Comparison of ENCODE assay signal across 11 mouse cellular contexts in the genomic region with DNA sequence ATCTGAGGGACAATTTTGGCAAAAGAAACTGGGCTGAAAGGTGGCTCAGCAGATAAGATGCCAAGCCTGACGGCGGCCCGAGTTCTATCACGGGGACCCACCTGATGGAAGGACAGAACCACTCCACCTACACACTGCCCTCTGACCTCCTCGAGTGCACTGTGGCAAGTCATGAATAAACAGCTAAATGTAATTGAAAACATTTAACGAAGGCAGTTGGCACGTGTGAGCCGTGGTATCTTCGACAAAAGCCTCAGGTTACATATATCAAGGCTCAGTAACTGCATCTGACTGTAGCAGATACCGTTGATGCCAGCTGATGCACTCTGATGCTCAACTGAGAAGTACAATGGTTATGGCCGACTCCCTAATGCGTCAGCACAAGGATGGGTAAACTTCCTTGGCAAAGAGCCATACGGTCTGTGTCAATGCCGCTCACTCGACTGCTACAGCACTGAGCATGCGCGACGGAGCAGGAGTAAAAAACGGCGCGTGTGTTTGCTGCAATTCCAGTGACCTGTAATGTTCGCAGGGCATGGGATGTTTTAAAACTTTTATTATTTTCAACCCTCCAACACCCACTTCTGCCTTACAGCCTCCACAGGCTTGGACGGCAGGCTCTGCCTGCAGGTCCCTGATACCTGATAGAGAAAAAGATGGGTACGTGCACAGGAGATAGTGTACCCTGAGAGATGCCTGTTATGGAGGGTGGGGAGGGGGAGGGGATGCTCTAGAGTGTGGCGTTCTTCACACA. TPM values are rescaled to one million over a fixed set of nuclear protein-coding genes. Genes with fewer than 3 reads are reported as not detected.
DNase-seq lines count a peak whose midpoint lies in the region; ATAC-seq and TF ChIP-seq lines count a peak whose summit lies in the region.
"Had no signal": no experiment of that assay in that cellular context is flagged by ENCODE, and none has a peak within 500 bp of the region (broad histone marks: within the 10 kb centered on the region; RNA-seq: fewer than 3 reads in every experiment).

No protein-coding gene starts in this region.

- H3K9me3 ChIP-seq in heart, embryonic 13.5 days: no peaks in the 10 kb centered on the region
- H3K9me3 ChIP-seq in hindbrain, postnatal 0 days (ENCODE audit: low read length): no peaks in the 10 kb centered on the region
- no peaks in the 10 kb centered on the region for H3K9me3 ChIP-seq in liver, embryonic 16.5 days (replicated peaks; ENCODE audit: control insufficient read depth, low read length)
- H3K9me3 ChIP-seq: embryonic facial prominence, embryonic 12.5 days; midbrain, embryonic 12.5 days had no signal

- H3K4me1 ChIP-seq in heart, embryonic 13.5 days: peaks cover 25% of the 10 kb centered on the region
- no peaks in the 10 kb centered on the region for H3K4me1 ChIP-seq in hindbrain, postnatal 0 days (ENCODE audit: insufficient read depth, low read length)
- peaks cover 58% of the 10 kb centered on the region for H3K4me1 ChIP-seq in liver, embryonic 16.5 days (ENCODE audit: control insufficient read depth, low read depth, low read length)
- H3K4me1 ChIP-seq: embryonic facial prominence, embryonic 12.5 days; midbrain, embryonic 12.5 days had no signal

- no peak overlapping the region for H3K4me3 ChIP-seq in heart, embryonic 13.5 days
- H3K4me3 ChIP-seq in hindbrain, postnatal 0 days (ENCODE audit: low read length): no peak overlapping the region
- peak overlapping the region; percentile 43 for H3K4me3 ChIP-seq in liver, embryonic 16.5 days (ENCODE audit: low read depth, low read length)
- H3K4me3 ChIP-seq: embryonic facial prominence, embryonic 12.5 days; midbrain, embryonic 12.5 days had no signal

- POLR2A ChIA-PET in Patski (lab: Charles Lee): interaction anchor here (0.9 kb wide), 1 partner anchor 15 kb away, joined by 5 read pairs; no protein-coding TSS in a partner anchor

- CTCF ChIA-PET in Patski (lab: Charles Lee): no interaction called here

- DNase-seq in heart, adult 11 months: no peak
- DNase-seq in Patski (ENCODE audit: low read depth, low spot score): peak; percentile 25
- DNase-seq in hindbrain, postnatal 0 days (ENCODE audit: low spot score): peak; percentile 79
- no peak for DNase-seq in urinary bladder, postnatal 14 days (ENCODE audit: low spot score)
- no peak for DNase-seq in thymus, postnatal 36 days
- no peak for DNase-seq in left cerebral cortex, adult 18-20 months (ENCODE audit: low spot score in 2 of 2)

- peak overlapping the region; percentile 21; the same call in 1 of the 2 replicates for H3K9ac ChIP-seq in heart, embryonic 13.5 days
- H3K9ac ChIP-seq in hindbrain, postnatal 0 days (replicated peaks; ENCODE audit: low read length): no peak overlapping the region
- H3K9ac ChIP-seq in liver, embryonic 16.5 days (ENCODE audit: low read depth, low read length): peak overlapping the region; percentile 60
- H3K9ac ChIP-seq: embryonic facial prominence, embryonic 12.5 days; midbrain, embryonic 12.5 days had no signal

- no peaks in the 10 kb centered on the region for H3K27me3 ChIP-seq in heart, embryonic 13.5 days (replicated peaks)
- no peaks in the 10 kb centered on the region for H3K27me3 ChIP-seq in Patski
- H3K27me3 ChIP-seq in hindbrain, postnatal 0 days (ENCODE audit: insufficient read depth, low read length): no peaks in the 10 kb centered on the region
- no peaks in the 10 kb centered on the region for H3K27me3 ChIP-seq in liver, embryonic 16.5 days (ENCODE audit: control insufficient read depth, insufficient read depth, low read depth, low read length)
- H3K27me3 ChIP-seq: embryonic facial prominence, embryonic 12.5 days; midbrain, embryonic 12.5 days had no signal

- 75% methylated on average over 25 of the region's 25 CpGs for WGBS in heart, embryonic 13.5 days
- 64% methylated on average over 25 of the region's 25 CpGs for WGBS in hindbrain, postnatal 0 days
- 31% methylated on average over 25 of the region's 25 CpGs for WGBS in liver, embryonic 16.5 days (ENCODE audit: insufficient replicate concordance)

- no peak for ATAC-seq in heart, embryonic 13.5 days (ENCODE audit: extremely low read depth, insufficient number of reproducible peaks, low FRiP score, low TSS enrichment)
- no peak for ATAC-seq in Patski
- ATAC-seq in hindbrain, postnatal 0 days: no peak; the same call in 1 of the 2 replicates
- ATAC-seq in liver, embryonic 16.5 days (ENCODE audit: low read depth): peak; percentile 85

- peak overlapping the region; percentile 12; the same call in 1 of the 2 replicates for H3K4me2 ChIP-seq in heart, embryonic 13.5 days
- peak overlapping the region; percentile 34 for H3K4me2 ChIP-seq in hindbrain, postnatal 0 days (ENCODE audit: low read depth, low read length)
- H3K4me2 ChIP-seq in liver, embryonic 16.5 days (ENCODE audit: low read depth, low read length): peak overlapping the region; percentile 61
- H3K4me2 ChIP-seq: embryonic facial prominence, embryonic 12.5 days; midbrain, embryonic 12.5 days had no signal

- H3K36me3 ChIP-seq in heart, embryonic 13.5 days: peaks cover 13% of the 10 kb centered on the region
- H3K36me3 ChIP-seq in hindbrain, postnatal 0 days (ENCODE audit: insufficient read depth, low read length): peaks cover 3% of the 10 kb centered on the region
- peaks cover 7% of the 10 kb centered on the region for H3K36me3 ChIP-seq in liver, embryonic 16.5 days (ENCODE audit: control insufficient read depth, insufficient read depth)
- H3K36me3 ChIP-seq: midbrain, embryonic 12.5 days had no signal

- TF ChIP-seq CTCF in Patski (IDR thresholded peaks at IDR 0.05): no peak
- no peak for TF ChIP-seq CTCF in hindbrain, postnatal 0 days (IDR thresholded peaks at IDR 0.05; ENCODE audit: low read depth)

- in situ Hi-C loops in Patski (cut with MboI; ENCODE audit: low pct_unique_long_range_greater_than_20kb): no loop called here

- H3K27ac ChIP-seq in heart, embryonic 13.5 days (replicated peaks): no peak overlapping the region
- no peak overlapping the region for H3K27ac ChIP-seq in hindbrain, postnatal 0 days
- H3K27ac ChIP-seq in liver, embryonic 16.5 days (ENCODE audit: low read length): peak overlapping the region; percentile 99
- H3K27ac ChIP-seq: embryonic facial prominence, embryonic 12.5 days; midbrain, embryonic 12.5 days had no signal

RNA-seq across cellular contexts. Expression of a gene that starts 26.2 kb away (rescaled TPM):
- polyA plus RNA-seq in heart, embryonic 13.5 days (2015; fragmentation: Nextera tagmentation; extraction: Ambion mirVana): 11.8 and 12.9 TPM in 2 replicates
- 8.1 TPM for polyA plus RNA-seq in Patski (2021)
- total RNA-seq in hindbrain, postnatal 0 days (2014; rRNA removed): 15.3 and 29.3 TPM in 2 replicates
- 17.7 and 19.6 TPM in 2 replicates for polyA plus RNA-seq in hindbrain, postnatal 0 days (2015; fragmentation: Nextera tagmentation; extraction: Ambion mirVana)
- polyA plus RNA-seq in liver, embryonic 16.5 days (2015; fragmentation: Nextera tagmentation; extraction: Ambion mirVana): 25.1 and 26.1 TPM in 2 replicates
- 10 to 100 TPM; 13.2 to 13.8 TPM for total RNA-seq in left cerebral cortex, adult 18-20 months (2021)

RNA-seq across cellular contexts. Expression of a gene that starts 38.1 kb away (rescaled TPM):
- 0.94 and 1.7 TPM in 2 replicates for polyA plus RNA-seq in heart, embryonic 13.5 days (2015; fragmentation: Nextera tagmentation; extraction: Ambion mirVana)
- polyA plus RNA-seq in Patski (2021): 0.33 TPM
- 43.5 and 44.4 TPM in 2 replicates for total RNA-seq in hindbrain, postnatal 0 days (2014; rRNA removed)
- 36.6 and 36.8 TPM in 2 replicates for polyA plus RNA-seq in hindbrain, postnatal 0 days (2015; fragmentation: Nextera tagmentation; extraction: Ambion mirVana)
- 1.7 and 2.3 TPM in 2 replicates for polyA plus RNA-seq in liver, embryonic 16.5 days (2015; fragmentation: Nextera tagmentation; extraction: Ambion mirVana)
- total RNA-seq in left cerebral cortex, adult 18-20 months (2021): 10 to 100 TPM; 50.5 to 51.0 TPM

RNA-seq across cellular contexts. Expression of a gene that starts 47.6 kb away (rescaled TPM):
- 6.1 and 6.2 TPM in 2 replicates for polyA plus RNA-seq in heart, embryonic 13.5 days (2015; fragmentation: Nextera tagmentation; extraction: Ambion mirVana)
- polyA plus RNA-seq in Patski (2021): 8.1 TPM
- 4.8 TPM in 2 replicates for total RNA-seq in hindbrain, postnatal 0 days (2014; rRNA removed)
- polyA plus RNA-seq in hindbrain, postnatal 0 days (2015; fragmentation: Nextera tagmentation; extraction: Ambion mirVana): 7.1 and 7.2 TPM in 2 replicates
- 3.5 and 4.1 TPM in 2 replicates for polyA plus RNA-seq in liver, embryonic 16.5 days (2015; fragmentation: Nextera tagmentation; extraction: Ambion mirVana)
- 10 to 100 TPM; 34.0 to 34.5 TPM for total RNA-seq in left cerebral cortex, adult 18-20 months (2021)

RNA-seq across cellular contexts. Expression of a gene that starts 47.6 kb away (rescaled TPM):
- polyA plus RNA-seq in heart, embryonic 13.5 days (2015; fragmentation: Nextera tagmentation; extraction: Ambion mirVana): not detected in 2 replicates
- 0.32 TPM for polyA plus RNA-seq in Patski (2021)
- not detected in 2 replicates for total RNA-seq in hindbrain, postnatal 0 days (2014; rRNA removed)
- polyA plus RNA-seq in hindbrain, postnatal 0 days (2015; fragmentation: Nextera tagmentation; extraction: Ambion mirVana): 0.64 and 0.87 TPM in 2 replicates
- not detected in 2 replicates for polyA plus RNA-seq in liver, embryonic 16.5 days (2015; fragmentation: Nextera tagmentation; extraction: Ambion mirVana)
- total RNA-seq in left cerebral cortex, adult 18-20 months (2021): under 1 TPM in 1 of 2 experiments, not detected in 1; 0.40 TPM
- total RNA-seq: hematopoietic stem cell, adult 5-6 weeks had no signal
- polyA plus RNA-seq: embryonic facial prominence, embryonic 12.5 days; midbrain, embryonic 12.5 days had no signal

Comparison
In these comparisons a context has a peak if more than half of its experiments do, and no peak if none do; other contexts are left out.
1. DNase-seq: peak in Patski (single experiment) and hindbrain, postnatal 0 days (single experiment); none in heart, adult 11 months (single experiment), urinary bladder, postnatal 14 days (single experiment), thymus, postnatal 36 days (0 of 2) and left cerebral cortex, adult 18-20 months (0 of 2).
2. RNA of a gene that starts 38.1 kb away (polyA plus RNA-seq): 36.6 to 36.8 TPM in hindbrain, postnatal 0 days; 1.7 to 2.3 TPM in liver, embryonic 16.5 days, 0.94 to 1.7 TPM in heart, embryonic 13.5 days and 0.33 TPM in Patski (single experiment); every median in the first group is over 10 times any median in the second.
3. Peak in every context shown above with its lines, with median percentiles within 50 percentile points of each other: H3K4me2 ChIP-seq.